Mouse (Mus musculus) layer of hippocampus, adult 8-10 months (tissue): Measurements from ENCODE around the gene Cx3cr1. TPM values are rescaled to one million over a fixed set of nuclear protein-coding genes. Genes with fewer than 3 reads are reported as not detected.
A peak's percentile ranks its signal among the peaks of the same experiment; 100 is the strongest.

Source experiments
- DNase-seq, 2 experiments: peaks; one replicate each; pipeline ENCODE4 v3.0.0; 2022; ENCODE audit warnings: low spot score in 2 of 2
- total RNA-seq, 4 experiments: library from RNA; stranded (reverse); gene quantifications; 2 replicates each; pipeline ENCODE4 v1.2.4; 2022

The Cx3cr1 gene
- total RNA-seq, 4 experiments from 2014 or later: 28.2 to 108 (median 66.4) TPM

DNA sequence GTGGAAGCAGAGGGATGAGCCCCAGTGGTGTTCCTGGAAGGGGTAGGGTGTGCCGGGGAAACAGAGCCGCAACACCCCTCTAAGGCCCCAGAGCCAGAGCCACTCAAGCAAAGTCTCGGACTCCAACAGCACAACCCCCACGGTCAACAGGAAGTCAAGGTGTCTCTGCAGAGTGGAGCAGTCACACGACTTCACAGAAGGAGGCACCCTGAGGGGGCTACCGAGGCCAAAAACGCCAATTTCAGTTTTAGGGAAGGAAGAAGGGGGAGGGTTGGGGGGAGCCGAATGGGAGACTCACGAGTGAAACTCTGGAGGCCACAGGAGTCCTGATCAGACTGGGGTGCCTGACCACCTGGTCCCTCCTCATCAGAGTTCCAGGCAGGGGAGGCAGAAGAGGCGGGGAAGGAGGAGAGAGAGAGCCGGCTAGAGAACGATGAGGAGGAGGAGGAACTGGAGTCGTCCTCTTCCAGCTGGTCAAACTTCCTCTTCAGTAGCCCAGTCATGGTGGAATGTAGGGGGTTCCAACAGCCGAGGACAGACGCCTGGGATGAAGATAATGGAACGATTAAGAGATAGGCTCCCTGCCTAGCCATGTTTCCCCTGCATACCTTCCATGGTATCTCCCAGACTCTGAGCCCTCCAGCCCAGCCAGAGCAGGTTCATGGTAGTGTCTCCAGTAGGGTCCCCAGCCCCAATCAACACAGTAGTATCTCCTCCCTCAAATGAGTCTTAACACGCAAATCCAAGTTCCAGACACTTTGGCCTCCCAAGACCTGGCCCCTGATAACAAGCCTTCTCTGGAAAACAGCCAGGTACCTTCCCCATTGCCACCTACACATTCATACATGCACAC lies 92.7 kb downstream of the Cx3cr1 start:
- DNase-seq: no peak

DNA sequence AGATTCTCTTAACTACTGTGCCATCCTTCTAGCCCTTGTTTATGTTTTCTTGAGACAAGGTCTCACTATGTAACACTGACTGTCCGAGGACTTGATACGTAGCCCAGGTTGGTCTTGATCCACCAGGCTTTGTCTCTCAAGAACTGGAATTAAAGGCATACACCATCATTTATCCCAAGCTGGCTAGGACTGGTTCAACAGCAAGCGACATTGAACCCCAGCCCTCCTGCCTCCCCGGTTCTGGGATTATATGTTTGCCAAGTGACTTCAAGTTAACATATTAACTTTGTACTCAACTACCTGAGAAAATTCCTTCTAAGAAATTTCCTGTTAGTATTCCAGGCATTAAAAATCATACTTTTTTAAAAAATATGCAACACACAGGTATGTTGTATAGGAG lies 94.4 kb downstream of the Cx3cr1 start:
- no peak for DNase-seq

DNA sequence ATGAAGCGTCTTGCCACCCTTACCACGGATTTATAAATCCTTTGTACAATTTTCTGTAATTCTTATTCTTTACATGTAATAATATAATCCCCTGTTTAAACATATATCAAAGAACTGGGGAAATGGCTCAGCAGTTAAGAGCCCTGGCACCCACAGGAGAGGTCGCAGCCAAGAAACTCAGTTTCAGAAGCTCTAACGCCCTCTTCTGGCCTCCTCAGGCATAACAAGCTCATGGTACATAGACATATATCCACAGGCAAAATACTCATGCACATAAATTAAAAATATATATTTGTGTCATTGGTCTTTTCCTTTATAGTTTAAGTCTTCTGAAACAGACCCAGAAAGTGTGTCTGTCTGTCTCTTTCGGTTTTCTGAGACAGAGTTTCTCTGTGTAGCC lies 95.1 kb downstream of the Cx3cr1 start:
- DNase-seq: no peak

DNA sequence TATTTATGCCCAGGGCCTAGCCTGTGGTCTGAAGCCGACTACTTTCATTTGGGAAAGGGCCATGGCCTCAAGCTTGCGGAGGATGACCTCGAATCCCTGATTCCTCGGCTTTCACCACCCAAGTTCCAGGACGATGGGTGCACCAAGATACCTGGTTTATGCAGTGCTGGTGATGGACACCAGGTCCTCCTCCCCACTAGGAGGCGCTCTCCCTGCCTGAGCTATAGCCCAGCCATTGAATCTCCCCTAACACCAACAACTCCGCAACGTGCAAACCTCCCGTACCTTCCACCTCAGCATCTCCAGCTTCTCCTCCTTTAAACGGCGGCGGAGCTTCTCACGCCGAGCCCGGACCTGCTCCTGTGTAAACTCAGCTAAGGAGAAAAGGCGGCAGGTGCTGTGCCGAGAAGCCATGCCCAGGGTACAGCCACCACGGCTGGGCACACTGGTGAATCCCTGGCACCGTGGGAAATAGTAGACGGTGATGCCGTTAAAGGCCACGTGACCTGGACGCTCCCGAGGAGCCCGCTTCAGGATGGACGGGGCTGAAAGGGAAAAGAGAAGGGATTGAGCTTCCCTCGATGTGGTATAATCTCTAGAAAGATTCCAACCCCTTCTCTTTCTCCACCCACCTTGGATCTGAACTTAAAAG lies 95.7 kb downstream of the Cx3cr1 start:
- no peak for DNase-seq

DNA sequence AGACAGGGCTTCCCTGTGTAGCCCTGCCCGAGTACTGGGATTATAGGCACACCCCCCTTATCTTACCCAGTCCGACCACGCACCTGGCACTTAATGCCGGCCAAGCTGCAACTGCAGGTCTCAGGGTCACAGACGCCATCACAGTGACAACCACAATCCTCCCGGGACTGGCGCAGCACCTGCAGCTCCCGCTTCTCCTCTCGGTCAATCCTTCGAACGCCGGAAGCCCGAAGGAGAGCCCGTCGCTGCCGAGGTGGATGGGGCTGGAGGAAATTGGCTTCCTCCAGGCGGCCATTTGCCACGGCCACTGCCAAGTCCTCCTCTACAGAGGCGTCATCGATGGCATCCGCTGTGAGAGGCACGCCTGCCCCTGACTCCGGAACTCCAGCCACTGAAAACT lies 96.4 kb downstream of the Cx3cr1 start:
- DNase-seq: no peak

DNA sequence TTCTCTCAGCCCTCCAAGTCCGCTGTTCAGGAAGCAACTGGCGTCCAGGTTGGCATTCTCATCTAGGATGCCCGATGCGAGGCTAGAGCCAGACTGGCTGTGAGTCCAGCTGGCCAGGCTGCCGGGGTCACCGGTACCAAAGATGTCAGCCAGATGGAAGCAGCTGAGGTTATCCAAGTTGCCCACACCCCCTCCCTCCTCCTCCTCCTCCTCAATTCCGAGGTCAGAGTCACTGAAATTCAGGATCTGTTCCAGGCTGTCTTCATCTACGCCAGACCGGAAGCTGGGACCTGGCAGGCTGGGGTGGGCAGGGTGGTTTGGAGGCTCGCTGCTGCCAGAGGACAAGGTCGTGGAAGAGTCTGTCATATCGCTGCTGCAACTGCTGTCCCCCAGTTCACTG lies 97.1 kb downstream of the Cx3cr1 start:
- DNase-seq: no peak

DNA sequence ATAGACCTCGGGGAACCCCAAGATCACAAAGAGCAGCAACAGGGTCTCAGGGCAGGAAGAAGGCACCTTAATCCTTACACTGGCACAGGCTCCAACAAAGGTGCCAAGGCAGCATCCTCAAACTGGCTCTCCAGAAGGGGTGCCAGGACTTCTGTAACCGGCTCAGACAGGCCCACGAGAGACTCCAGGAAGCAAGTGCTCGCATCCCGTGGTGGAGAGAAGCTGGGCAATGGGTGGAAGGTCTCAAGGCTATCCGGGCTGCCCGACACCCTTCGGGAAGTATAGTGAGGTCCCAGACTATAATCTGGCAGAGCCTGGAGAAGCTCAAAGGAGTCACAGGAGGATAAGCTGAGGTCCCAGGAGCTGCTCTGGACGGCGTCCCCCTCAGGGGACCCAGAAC lies 97.5 kb downstream of the Cx3cr1 start:
- DNase-seq: no peak

DNA sequence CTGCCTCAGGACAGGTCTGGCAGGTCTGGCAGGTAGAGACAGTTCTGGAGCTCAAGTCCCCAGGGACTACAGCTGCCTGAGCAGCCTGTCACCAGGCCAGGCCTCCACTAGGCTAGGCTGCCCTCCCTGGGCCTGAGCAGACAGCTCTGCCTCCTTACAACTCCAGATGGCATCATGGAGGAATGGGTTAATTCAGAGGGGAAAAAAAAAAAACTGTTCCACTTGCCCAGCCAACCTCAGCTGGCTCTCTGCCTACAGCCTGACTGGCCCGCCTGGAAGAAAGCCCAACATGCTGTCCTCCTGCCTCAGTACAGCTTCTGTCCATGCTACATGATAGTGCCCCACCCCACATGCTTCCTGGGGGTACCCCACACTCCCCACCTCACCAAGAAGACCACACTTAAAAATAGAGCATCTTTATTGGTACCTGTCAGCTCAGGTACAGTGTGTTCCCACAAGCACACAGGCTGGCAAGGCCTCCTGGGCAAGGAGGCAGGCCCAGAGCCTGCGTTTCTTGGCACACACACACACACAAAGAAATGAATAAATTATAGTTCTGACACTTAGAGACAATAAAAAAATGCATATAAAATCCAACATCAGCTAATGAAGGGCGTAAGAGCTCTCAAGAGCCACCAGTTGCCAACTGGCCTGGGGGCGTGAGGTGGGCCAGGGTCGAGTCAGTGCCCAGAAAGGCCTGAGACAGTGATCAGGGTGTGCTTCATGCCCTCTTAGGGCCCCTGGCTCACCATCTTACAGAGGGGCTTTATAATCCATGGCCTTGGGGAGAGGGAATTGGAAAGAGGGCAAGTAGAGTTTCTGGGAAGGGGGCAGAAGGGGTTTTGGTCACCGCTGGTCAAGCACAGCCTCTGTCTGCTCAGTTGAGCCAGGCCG lies 98.7 kb downstream of the Cx3cr1 start:
- peak in 1 of 2 experiments; percentile 63 for DNase-seq

DNA sequence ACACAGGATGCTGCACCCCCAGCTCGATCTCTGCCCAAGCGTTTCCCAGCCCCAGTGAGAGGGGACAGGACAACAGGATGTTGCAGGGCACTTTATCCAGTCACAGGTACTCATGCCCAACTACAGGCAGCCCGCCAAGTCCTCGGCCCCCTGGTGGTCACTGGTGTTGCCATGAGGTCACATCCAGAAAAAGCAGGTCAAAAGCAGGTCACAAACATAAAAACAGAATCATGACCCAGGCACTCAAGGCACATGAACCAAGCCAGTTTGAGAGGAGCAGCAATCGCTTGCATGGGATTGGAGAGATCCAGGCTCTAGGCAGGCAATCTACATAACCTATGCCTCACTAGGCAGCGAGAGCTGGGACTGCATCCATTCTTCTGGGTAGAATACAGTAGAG lies 99.5 kb downstream of the Cx3cr1 start:
- DNase-seq: no peak

DNA sequence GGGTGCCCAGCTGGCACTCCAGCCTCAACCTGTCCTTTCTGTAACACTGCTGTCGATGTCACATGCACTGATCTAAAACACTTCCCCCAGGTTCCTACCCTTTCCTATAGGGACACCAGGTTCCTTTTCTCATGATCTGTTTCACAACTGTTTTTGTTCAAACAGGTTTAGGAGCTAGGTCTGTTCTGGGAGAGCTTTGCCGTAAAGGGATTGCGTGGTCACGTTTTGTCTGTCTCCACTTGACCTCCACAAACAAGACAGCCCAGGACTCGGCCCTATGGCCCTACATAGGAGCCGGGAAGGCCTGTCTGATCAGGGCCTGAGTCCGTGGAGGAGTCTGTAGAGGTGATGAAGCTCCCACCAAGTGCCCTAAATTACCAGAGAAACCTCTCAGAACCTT lies 99.9 kb downstream of the Cx3cr1 start:
- no peak for DNase-seq

DNA sequence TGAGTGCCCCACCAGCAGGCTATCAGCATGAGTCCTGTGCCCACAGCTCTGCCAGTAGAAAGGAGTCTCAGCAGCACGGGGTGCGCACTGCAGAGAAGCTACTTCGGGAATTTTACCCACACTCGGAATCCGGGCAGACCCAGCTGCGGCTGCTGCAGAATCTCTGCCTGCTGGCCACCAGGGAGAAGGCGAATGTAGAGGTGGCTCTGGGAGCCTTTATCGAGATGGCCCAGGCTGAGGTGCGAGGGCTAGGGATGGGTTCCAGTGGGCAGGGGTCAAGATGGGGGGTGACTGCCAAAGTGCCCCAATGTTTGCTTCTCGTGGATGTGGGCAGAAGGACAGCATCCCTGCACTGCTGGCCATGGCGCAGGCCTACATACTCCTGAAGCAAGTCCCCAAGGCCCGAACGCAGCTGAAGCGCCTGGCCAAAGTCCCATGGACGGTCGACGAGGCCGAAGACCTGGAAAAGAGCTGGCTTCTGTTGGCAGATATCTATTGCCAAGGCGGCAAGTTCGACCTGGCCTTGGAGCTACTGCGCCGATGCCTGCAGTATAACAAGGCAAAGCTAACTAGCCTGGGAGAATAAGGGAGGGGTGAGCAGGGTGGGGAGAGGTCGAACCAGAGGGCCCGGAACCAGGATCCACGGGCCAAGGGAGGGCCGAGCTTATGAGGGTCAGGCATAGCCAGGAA lies 103.3 kb downstream of the Cx3cr1 start:
- no peak for DNase-seq

DNA sequence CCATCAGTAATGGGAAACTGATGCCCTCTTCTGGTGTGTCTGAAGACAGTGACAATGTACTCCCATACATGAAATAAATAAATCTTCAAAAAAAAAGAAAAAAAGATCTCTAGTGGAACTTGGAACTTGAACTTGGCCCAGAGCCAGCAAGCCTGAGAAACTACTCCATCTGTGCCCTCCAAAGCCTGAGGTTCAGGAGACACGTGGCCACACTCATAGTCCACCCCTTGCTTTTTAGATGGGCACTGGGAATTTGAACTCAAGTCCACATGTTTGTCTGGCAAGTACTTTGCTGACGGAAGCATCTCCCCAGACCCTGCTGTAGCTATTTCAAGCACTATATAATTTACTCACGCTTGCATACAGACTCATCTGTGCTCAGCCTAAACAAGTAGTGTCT lies 104.5 kb downstream of the Cx3cr1 start:
- DNase-seq: no peak

DNA sequence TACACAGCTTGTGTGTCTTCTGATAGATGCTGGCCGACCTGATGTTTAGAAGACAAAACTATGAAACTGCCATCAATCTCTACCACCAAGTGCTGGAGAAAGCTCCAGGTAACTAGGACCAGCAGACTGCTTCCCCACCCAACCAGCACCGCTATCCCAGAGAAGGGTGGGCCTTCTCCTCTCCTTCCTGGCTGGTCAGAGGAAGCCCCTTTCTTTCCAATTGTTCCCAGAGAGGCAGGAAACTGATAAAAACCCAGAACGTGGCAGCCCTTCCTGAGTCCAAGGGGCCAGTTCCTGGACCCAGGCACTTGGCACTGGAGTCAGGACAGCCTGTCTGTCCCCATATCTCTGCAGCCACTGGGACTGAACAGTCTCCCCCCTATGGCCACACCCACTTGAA lies 105.5 kb downstream of the Cx3cr1 start:
- DNase-seq: no peak

DNA sequence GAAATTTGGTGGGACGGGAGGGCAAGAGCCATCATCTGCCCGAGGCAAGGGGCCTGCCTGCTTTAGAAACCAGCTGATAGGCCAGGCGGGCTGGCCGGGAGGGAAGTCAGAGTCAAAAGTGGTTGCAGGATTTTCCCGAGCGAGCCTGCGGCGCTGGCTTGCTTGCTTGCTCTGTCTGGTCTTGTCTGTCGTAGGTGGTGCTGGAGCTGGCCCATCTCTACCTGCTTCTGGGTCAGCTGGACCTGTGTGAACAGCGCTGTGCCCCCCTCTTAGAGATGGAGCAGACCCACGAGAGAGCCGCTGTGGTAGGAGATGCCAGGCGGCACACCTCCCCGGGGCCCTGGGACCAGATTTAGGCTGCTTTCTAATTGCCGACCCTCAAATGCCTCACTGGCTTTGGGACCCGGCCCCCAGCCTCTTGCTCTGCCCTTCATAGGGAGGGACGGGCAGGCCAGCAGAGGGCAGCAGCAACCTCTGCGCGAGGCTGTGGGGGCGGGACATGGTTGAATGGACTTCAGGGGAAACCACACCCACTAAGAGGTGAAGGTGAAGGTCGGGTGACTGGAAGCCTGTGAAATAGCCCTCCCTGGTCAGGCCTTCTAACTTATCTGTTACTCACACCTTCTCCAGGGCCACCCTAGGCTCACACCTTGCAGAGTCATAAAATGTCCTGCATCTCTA lies 106.6 kb downstream of the Cx3cr1 start:
- no peak for DNase-seq

DNA sequence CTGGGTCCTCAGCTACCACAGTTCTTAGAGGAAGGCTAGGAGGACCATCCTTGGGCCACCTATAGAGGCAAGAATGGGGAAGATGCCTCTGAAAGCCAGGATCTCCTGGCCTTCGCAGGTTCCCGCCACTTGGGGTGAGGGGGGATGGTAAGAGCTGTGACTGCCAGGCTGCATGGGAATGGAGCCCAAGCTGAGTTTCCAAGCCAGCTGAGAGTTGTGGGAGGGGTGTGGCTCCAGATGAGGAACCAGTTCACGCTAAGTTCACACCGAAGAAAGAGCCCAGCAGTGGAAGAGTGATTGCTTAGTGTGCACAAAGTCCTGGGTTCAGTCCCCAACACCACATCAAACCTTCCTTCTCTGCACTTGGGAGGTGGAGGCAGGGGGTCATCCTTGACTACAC lies 107.5 kb downstream of the Cx3cr1 start:
- no peak for DNase-seq

DNA sequence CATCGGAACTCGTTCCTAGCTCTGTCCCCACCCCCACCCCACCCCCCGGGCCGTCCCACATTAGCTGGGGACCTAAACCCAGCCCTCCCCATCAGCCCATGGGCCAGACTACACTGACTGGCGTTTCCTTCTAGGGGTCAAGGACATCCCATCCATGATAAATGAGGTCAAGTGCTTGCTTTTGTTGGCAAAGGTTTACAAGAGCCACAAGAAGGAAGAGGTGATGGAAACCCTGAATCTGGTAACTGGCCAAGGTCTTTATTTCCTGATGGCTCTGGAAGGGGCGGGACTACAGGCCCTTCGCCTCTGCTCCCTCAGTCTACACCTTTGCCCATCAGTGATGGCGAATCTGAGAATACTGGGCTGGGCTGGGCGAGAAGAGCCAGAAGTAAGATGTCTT lies 110.8 kb downstream of the Cx3cr1 start:
- no peak for DNase-seq

DNA sequence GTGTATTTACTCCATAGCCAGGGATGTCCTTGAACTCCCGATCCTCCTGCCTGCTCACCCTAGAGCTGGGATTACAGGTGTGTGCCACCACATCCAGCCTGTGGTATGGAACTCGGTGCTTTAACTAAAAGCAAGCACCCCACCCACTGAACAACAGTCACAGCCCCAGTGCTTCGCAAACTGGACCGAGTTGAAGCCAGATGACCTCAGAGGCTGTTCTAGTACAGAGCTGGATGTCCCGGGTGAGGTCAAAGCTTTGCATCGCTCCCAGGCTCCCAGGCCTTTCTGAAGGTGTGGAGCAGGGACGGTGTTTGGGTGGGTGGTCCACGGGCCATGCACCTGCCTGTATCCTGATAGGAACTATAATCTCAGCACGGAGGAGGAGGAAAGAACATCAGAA lies 118.3 kb downstream of the Cx3cr1 start:
- DNase-seq: no peak

DNA sequence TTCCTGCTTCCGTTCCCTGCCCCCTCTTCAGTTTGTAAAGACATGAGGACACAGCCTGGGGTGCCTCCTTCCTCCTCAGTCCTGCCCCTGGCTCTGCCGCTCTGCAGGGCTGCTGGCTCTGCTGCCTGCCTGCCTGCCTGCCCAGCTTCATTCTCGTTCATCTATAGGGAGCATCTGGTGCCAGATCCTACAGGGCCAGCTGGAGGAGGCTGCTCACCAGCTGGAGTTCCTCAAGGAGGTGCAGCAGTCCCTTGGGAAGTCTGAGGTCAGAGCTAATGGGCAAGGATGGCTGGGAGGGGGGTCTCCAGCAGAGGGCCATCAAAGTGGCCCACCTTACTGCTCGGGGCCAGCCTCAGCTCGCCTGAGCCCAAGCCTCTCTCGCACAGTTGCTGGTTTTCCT lies 119.2 kb downstream of the Cx3cr1 start:
- no peak for DNase-seq

DNA sequence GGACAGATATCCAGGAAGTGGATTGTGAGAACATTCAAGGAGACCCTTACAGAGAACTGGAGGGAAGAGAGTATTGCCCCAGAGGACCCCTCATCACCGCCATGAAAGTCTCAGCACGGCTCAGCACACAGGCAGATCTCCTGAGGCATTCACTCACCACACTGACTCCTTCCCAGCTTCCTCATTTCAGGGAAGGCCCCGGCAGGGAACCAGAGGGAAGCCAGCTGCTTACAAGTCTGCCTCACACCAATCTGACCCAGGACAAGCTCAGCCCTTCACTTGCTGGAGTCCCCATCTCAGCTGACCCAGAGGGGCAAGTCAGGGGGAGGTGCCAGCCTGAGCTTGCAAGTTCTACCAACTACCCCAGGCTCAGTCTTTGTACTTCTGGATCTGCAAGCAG lies 120.9 kb downstream of the Cx3cr1 start:
- DNase-seq: no peak

DNA sequence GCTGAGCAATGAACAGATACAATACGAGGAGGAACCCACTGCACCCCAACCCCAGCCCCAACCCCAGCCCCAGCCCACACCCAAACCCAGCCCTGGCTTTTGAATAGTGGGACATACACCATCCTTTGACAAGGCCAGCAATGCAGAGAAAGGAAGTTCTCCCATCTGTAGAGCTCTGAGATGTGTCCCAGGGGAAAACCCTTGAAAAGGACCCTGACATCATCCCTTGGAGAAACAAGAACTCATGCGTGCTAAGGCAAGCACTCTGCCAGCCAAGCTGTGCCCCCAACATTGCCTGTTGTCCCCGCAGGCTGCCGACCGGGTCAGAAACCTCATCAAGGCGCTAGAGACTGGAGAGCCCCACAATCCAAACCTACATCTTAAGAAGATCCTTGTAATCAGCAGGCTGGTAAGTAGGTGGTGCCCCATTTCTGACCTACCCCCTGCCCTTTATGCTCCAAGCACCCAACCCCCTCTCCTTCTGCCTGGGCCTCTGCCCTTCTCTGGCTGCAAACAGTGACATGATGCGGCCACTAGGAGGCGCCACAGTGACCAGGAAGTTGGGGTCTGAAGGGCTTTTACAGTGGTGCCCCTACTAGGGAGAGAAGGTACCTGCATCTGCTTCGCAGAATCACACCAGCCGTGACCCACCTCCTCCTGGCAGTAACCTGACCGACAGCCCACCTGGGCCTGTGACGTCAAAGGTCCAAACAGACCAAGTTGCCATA lies 124.3 kb downstream of the Cx3cr1 start:
- no peak for DNase-seq
